Mouse (Mus musculus) right cerebral cortex, postnatal 4 days (tissue): ENCODE results near the gene Pigm.

Source experiments
- DNase-seq: peaks from one replicate; pipeline ENCODE4 v3.0.0-alpha.2; 2022

Gene Pigm

DNA sequence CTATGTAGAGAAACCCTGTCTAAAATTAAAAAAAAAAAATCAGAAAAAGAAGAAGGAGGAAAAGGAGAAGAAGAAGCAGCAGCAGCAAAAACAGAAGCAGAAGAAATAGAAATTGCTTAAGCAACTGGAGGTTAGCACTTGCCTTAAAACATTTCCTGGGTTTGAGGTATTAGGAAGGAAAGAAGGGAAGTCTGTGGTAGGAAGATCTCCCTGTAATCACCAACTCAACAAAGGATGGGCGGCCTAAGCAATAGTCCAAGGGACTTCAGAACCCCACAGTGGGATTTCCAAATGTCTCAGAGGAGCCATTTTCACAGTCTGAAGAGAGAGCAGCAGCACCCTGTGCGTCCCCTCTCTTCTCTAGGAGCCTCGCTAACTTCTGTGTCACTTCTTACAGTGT, 23.9 kb upstream of the Pigm start:
- no peak for DNase-seq

DNA sequence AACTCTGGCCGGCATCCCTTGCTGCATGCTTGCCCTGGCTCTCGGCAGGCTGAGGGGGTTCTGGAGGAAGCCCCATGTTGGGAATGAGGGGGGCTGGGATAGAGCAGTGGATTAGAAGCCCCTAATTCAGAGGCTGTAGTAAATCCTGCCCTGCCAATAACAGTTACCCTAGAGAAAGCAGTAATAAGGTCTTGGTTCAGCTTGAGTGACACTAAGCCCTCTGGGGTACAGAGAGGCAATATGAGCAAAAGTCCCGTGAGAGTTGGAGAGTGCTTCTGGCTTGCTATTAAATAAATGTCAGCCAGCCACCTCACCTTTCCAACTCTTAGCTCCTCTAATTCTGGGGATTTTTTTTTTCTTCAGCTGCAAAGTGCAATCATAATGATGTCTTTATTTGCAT, 21.0 kb upstream of the Pigm start:
- DNase-seq, result no peak

DNA sequence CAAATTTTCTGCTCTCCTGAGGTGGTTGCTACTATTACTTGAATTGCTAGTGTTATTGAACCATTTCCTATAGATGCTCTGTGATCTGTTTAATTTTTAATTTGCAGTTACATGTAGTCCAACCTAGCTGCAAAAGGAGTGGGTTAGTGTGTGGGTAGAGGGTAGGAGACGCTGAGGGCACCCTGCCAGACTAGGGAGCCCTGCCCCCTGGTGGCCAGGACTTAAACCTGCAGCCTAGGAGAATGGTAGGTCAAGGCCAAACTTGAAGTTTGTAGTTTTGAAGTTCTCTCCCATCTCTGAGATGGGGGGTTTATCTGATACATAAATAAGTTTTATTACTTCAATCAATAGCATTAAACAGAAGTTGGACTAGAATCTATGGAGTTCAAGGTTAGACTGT, 18.8 kb upstream of the Pigm start:
- DNase-seq, result peak; percentile 66

DNA sequence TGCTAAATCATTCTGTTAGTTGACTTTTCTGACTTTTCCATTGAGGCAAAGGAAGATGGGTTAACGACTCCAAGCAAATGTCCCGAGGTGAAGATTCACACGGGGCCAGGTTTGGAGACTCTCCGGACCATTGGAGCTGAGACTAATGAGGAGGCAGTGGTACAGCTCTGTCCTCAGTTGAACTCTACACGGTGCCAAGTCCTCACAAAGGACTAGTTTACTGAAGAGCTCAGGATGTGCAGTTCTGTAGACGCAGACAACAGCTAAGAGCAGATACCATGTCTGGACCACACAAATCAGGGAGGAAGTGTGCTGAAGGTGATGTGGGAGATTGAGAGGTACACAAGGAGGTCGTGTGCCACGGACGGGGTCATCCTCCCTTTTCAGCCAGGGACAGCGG, 18.0 kb upstream of the Pigm start:
- no peak for DNase-seq

DNA sequence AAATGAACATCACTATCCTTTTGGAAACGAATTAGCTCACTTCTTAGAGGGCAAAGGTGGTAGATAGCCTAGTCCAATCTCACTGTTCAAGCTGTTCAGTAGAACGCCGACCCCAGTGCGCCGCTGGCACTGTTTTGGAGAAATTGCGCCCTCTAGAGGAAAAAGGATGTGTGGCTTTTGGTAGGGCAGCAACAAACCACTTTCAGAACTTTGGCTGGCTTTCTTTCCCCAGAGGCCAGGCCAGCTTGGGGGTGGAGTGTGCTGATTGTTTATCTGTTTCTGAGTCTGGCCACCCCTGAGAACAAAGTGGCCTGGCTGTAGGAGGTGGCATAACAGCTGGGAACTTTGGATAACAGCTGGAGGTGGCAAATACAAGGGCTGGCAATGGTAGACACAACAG, 11.7 kb upstream of the Pigm start:
- peak; percentile 50 for DNase-seq

DNA sequence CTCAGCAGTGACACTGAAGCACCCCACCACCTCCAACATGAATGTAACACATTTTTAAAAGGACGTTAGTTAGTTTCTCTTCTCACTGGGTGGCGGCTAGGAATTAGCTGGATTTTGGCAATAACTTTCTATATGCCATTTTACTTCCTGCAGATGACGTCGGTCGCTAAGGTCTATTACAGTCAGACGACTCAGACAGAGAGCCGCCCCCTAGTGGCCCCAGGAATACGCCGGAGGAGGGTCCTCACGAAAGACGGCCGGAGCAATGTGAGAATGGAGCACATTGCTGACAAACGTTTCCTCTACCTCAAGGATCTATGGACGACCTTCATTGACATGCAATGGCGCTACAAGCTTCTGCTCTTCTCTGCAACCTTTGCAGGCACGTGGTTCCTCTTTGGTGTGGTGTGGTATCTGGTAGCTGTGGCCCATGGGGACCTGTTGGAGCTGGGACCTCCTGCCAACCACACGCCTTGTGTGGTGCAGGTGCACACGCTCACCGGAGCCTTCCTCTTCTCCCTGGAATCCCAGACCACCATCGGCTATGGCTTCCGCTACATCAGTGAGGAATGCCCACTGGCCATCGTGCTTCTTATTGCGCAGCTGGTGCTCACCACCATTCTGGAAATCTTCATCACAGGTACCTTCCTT, 7.5 kb upstream of the Pigm start:
- peak; percentile 76 for DNase-seq

DNA sequence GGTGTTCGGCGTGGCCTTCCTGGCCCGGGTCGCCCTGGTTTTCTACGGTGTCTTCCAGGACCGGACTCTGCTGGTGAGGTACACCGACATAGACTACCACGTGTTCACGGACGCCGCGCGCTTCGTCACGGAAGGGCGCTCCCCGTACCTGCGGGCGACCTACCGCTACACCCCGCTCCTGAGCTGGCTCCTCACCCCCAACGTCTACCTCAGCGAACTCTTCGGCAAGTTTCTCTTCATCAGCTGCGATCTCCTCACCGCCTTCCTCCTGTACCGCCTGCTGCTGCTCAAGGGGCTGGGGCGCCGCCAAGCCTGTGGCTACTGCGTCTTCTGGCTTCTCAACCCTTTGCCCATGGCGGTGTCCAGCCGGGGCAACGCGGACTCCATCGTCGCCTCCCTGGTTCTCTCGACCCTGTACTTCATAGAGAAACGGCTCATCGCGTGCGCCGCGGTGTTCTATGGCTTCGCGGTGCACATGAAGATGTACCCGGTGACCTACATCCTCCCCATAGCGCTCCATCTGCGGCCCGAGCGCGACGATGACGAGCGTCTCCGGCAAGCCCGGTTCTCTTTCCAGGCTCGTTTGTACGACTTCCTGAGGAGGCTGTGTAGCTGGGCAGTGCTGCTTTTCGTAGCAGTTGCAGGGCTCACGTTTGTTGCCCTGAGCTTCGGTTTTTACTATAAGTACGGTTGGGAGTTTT, 562 bp downstream of the Pigm start:
- DNase-seq, result no peak

DNA sequence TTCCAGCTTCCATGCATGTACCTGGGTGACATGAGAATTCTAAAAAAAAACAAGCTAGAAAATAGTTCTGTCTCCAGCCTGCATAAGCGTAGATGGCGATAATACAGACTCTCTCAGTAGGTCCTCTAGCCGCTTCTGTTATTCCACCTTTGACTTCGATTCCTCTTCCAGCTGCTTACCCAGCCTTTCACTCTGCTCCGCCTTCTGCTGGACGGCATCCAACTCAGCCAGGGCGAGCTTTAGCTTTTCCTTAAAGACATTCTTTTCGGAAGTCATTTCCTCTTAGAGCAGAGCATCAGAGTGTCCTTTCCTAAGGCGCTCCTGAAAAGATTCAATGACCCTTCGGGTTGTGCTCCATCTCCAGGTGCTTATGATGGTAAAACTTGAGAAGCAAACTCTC, 3.7 kb downstream of the Pigm start:
- no peak for DNase-seq

DNA sequence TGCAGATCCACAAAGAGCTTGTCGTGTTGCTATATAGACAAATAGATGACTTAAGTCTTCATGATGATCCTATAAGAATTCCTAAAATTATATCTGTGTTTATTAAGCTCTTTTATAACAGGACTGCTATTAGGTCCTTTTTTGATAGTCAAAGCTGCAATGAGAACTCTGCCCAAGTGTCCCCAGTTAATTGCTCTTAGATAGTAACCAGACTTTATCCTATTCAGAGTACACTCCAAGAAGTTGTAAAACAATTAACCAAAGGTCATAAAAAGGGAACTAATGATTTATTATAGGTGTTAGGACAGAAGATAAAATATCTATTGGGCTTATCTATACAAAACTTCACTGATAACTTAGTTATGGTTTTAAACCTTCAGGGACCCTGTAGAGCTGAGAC, 5.7 kb downstream of the Pigm start:
- DNase-seq, result no peak

DNA sequence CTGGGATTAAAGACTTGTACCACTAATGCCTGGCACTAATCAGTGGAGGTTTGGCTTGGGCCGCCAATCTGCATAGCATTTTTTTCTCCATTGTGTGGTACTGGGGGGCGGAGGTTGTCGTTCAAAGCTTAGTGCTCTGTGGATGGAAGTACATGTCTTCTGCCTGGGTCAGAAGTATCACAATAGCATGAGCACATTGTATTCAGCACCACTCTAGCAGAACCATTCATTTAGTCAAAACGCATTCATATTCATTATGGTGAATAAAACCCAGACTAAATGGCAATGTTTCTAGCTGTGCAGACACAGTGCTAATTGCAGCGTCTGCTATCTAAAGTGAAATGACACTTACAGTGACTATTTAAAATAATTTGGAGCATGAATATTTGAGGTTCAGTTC, 10.9 kb downstream of the Pigm start:
- DNase-seq, result no peak

DNA sequence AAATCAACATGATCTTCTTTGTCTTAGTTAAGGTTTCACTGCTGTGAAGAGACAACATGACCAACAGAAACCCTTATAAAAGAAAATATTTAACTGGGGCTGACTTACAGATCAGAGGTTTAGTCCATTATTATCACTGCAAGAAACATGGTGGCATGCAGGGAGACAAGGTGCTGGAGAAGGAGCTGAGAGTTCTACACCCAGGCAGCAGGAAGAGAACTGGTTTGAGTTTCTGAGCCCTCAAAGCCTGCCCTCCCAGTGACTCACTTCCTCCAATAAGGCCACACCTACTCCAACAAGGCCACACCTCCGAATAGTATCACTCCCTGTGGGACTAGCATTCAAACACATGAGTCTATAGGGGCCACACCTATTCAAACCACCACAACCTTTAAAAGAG, 14.4 kb downstream of the Pigm start:
- DNase-seq, result no peak

DNA sequence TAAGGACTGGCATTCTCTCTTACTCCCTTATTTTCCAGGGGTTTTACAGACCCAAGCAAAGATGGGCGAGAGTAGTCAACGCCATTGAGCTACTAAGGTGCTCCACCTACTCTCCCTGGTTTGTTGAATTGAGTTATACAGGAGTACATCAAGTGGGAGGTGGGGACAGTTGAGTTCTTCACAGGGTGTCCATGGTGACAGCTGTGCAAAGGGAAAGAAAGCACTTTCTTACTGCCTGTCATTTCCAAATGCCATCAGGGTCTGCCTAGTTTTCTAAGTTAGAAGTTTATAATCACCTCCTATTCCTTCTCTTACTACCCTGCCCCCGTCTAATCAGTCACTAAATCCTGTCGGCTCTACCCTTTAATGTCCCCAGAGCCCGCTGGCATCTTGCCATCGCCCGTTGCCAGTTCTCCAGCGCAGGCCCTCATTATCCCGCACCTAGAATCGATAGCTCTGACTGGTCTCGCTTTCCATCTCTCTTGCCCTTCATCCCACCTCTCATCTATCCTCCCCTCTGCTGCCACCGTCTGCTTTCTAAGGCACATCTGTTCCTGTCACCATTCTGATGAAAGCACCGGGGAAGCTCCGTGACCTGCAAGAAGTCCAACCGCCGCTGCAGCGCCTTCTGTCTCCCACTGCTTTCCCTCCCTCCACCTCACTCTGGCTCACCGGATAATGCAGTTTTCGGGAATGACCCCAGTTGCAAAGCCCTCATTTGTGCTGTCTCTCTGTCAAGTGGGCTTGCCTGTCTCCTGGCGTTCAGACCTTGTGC, 15.6 kb downstream of the Pigm start:
- peak; percentile 55 for DNase-seq

DNA sequence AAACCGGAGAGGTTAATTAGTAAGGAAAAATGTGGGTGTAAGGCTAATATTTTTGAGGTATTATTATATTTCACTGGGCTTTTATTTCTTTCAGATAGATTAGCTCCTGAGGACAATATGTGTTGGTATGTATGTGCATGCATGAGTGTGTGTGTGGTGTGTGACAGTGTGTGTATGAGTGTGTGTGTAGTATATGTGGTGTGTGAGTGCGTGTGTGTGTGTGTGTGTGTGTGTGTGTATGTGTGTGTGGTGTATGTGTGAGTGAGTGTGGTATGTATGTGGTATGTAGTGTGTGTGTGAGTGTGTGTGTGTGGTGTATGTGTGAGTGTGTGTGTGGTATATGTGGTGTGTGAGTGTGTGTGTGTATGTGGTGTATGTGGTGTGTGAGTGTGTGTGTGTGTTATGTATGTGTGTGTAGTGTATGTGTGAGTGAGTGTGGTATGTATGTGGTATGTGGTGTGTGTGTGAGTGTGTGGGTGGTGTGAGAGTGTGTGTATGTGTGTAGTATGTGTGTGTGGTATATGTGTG, 16.4 kb downstream of the Pigm start:
- DNase-seq, result no peak

DNA sequence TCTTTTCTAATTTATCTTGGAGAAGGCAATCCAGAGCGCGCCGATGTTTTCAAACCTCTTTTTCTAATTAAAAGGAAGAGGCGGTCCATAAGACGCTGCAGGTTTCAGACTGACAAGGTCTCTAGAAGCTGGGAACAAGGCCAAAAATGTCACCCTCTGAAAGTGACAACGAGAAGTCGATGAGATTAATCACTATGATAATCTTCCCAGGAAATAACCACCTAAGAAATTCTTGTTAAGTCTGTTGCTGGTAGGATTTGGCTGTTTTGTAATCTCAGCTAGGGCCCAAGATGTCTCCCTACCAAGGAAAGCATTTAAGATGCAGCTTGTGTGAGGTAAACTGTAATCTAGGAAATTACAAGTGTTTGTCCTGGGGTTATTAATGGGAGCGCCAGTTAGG, 17.4 kb downstream of the Pigm start:
- DNase-seq, result no peak

DNA sequence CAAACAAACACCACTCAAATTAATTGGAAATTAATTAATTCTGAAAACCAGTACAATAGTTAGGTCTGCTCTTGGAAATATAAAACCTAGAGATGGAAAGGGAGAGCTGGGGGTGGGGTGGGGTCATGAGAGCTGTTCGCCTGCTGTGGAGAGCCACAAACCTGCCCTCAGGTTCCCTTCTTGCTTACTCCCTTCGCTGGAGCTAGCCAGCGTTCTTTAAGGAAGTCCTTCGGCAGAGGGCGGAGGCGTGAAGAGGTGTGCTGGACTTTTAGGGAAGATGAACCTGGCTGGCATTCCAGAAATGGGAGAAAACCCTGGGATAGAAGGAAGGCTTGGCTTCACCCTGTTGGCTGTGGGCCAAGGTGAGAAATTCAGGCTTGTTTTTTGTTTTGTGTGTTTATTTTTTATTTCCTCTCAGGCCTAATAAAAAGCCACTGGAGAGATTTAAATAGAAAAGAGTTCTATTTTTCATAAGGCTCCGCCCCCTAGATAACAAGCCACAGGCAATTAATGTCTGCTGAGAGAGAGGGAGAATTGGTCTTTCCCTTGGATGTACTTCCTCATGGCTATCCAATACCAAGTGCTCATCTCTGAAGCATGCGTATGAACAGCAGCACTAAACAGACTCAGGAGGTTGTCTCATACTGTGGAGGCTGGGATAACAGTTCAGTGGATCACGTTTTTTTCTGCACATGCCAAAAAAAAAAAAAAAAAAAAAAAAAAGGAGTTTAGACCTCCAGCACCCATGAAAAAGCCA, 20.8 kb downstream of the Pigm start:
- no peak for DNase-seq

DNA sequence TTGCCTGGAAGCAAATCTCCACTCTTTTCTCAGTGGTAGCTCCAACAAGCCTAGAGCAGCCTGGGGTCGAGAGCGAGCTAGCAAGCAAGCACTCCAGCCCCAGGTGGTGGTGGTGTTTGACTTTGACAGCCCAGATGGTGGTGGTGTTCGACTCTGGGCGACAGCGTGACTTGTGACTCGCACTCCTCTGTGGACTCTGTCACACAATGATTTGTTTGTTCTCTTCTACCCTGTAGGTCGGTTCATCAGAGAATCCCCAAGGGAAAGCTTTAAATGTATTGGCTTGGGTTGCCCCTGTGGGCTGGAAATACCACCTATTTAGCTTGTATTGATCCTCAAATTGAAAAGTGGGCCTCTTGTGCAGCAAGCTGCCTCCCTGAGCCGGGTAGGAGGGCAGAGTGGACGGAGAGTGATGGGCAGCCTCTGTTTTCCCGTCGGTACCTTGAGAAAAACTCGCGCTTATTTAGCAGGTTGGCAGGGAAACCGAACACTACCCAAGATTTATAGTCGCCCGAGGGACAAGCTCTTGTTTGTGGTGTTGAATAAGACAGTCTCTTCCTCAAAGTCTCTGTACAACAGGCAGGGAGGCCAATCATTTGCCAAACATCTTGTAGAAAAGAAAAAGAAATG, 29.8 kb downstream of the Pigm start:
- DNase-seq, result no peak

DNA sequence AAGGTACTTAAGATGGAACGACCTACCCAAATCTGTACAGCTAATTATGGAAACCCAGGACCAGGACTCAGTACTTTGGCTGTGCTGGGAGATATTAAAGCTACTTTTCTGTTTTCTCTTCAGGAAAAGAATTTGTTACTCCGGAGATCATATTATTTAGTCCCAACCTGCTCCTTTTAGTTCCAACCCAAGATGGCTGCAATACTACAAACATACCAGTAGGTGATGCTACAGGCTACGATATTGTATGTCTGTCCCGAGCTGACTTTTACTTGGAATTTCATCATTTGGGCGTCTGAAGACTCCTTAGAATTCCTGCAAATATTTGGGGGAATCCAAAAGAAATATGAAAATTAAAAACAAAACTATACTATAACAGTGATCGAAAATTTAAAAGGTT, 32.6 kb downstream of the Pigm start:
- no peak for DNase-seq

DNA sequence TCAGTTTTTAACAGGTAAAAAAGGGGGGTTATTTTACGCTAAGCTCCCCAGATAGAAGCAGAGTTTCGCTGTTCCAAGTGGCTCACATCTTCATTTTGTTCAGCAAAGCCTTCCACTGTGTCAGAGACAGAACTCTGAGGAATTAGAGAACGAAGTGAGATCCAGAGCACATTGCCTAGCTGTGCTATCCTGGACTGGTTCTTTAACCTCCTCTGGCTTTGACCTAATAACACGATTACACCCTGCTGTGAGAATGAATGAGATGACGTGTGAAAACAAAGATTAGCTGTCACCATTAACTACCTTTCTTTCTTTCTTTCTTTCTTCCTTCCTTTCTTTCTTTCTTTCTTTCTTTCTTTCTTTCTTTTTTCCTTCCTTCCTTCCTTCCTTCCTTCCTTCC, 33.1 kb downstream of the Pigm start:
- DNase-seq, result no peak

DNA sequence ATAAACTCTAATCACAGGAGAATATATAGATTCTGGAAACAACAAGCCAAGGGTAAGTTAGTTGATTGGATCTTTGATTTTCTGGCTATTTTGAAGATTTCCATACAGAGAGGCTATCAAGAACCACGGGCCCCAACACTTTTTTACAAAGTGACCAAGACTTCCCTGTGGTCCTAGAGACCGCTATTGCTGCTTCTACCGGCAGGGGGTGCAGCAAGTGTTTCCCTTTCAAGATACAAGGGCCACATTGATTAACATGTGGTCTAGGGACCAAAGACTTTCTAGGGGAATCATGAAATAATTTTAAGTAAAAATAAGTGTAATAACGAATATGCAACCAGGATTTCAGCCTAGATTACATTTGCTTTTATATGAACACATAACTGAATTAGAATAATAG, 34.5 kb downstream of the Pigm start:
- peak; percentile 66 for DNase-seq

DNA sequence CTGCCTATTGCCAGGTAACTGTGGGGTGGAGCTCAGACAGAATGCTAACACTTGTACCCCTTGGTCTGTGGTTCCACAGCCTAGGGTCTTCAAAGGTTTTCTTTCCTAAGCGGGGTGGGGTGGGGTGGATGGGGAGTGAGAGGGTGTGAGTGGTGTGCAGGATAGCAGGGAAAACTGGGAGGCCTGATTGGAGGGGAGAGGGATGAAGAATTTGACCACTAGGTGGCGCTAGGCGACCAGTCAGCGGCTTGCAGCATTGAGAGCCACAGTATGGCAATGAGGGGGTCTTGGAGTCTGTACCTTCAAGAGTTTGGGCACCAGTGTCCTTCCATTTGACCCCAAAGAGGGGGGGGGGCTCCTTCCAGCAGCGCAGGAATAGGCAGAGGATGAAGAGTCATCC, 35.9 kb downstream of the Pigm start:
- peak; percentile 92 for DNase-seq

DNA sequence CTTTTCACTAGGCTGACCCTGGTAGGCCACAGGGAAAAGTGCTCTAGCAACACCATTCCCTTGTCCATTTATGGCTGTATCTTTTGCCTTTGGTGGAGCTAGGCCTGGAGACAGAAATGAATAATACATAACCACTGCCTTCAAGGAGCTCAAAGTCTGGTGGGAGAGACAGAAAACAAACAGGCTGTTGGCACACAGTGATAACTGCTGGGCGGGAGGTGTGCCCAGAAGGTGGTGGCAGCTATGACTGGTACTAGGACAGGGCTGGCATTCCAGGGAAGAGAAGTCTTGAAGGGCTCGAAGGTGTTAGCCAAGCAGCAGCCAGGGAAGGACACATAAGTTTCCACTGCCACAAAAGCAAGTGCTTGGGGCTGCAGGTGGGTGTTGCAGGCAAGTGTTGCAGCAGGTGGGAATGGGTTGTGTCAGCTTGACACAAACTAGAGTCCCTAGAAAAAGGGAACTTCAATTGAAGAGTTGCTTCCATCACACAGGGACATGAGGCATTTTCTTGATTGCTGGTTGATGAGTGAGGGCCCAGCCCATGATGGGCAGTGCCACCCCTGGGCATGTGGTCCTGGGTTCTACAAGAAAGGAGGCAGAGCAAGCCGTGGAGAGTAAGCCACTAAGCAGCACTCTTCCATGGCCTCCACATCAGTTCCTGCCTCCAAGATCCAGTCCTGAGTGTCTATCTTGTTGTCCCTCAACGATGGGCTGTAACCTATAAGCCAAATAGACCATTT, 37.3 kb downstream of the Pigm start:
- DNase-seq, result no peak

DNA sequence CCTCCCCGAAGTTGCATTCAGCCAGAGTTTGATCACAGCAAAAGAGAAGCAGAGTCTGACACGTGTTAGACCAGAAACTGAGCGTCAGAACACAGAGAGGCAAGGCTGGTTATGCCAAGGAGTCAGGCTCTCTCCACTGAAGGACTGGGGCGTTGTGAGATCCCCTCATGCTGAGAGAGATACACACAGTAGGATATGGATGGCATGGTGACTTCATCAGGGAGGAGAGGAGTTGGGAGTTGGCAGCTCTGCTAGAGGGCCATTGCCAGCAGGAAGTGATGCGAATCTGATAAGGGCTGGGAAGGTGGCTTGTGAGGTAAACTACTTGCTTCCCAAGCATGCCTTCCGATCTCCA, 37.9 kb downstream of the Pigm start:
- DNase-seq, result no peak
